Mouse (Mus musculus) adrenal gland, postnatal 10 days (tissue): Measurements from ENCODE around the gene Ccdc33. TPM values are rescaled to one million over a fixed set of nuclear protein-coding genes. Genes with fewer than 3 reads are reported as not detected.

Source experiments
- DNase-seq: peaks from one replicate; pipeline ENCODE4 v3.0.0; 2021; ENCODE audit warnings: mixed read lengths
- total RNA-seq, 2 experiments: library from RNA; stranded (reverse); gene quantifications; 2 replicates each; pipeline ENCODE4 v1.2.3; 2021

Ccdc33 gene
- total RNA-seq, 2 experiments from 2014 or later: 0.12 TPM; not detected in 1

DNA sequence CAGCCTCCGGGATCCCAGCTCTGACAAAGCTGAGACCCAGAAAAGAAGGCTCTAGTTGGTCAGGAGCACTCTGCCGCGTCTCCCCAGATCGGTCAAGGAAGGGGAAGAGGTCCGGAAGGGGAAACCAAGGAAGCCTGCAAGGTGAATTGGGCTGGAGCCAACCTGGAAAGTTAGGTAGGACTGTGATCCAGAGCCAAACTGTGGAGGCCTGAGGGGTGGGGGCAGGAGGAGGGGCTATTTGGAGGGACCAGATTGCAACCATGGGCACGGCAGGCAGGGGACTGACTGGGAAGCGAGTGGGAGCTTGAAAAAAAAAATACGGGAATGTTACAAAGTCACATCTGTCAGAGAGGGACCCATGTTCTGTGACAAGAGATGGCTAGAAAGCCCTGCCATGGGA is 10.9 kb upstream of the Ccdc33 start:
- DNase-seq: no peak

DNA sequence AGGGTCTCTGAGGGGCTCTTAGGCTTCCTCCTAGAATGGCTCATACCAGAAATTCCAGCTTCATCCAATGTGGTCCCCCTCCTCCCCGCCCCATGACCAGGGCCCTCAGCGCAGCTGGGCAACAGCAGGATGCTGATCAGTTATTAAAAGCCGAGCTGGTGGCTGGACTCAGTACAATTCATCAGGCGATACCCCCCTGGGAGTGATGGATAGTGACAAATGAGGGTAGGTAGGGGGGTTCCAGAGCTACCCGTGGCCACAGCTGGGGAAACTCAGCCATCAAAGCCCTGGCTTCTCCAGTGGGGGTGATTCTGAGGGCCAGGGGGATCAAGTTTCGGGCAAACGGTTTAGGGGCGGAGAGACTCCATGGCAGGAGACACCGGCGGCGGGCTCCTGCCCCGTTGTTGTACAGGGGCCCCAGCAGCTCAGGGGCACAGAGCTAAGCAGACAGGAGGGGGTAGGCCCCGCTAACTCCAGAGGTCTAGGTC is 10.3 kb upstream of the Ccdc33 start:
- no peak for DNase-seq

DNA sequence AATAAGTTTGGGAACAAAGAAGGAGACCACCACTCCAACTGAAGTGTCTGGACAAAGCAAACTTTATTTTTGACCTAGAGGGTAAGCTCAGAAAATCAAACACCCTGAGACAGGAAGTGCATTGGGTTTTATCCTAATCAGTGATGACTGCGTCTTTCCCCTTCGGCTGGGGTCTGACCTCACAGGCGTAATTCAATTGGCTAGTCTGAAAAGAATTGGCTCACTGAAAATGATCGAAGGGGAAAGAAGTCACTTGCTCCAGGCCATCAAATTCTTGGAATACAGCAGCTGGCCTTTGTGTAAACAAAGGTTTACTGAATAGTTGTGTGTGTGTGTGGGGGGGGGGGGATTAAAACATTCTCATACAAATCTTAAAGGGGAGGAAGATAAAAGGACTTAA is 7.2 kb upstream of the Ccdc33 start:
- DNase-seq: no peak

DNA sequence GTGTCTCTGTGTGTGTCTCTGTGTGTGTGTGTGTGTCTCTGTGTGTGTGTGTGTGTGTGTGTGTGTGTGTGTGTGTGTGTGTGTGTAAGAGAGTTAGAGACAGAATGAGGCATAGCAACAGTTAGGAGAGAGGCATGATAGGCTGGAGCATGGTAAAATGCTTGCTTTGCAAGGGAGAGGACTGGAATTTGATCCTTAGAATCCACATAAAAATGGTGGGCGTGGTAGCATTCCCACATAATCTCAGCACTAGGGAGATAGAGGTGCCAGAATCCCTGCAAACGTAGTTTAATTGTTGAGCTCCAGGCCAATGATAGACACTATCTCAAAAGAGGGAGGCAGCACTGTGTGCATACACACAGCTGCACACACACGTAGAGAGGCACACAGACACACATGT is 6.5 kb upstream of the Ccdc33 start:
- no peak for DNase-seq

DNA sequence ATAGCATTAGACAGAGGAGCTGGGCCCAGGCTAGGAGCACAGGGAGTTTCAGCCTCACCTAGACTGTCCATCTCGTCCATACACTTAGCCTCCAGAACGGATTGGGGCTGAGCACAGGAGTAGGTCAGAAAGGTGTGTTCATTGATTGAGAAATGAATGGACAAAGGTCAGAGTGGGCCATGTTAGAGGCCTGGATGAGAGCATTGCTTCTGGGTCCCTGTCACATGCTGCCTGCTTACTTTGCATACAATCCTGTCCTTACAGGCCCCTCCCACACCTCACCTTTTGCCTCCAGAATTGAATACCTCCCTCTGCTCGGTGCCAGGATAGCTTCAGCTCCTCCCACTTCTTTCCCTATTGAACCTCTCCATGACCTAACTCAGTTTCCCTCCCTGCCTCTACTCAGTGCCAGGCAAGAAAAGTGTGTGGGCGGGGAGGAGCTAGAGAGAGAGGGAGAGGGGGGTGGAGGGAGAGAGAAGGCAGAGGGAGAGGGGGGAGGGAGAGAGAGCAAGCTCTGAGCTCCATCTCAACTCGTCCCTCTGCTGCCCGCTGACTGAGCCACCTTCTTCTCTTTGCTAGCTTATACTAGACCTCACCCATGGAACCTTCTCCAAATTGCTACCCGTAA is 2.5 kb downstream of the Ccdc33 start:
- DNase-seq: no peak

DNA sequence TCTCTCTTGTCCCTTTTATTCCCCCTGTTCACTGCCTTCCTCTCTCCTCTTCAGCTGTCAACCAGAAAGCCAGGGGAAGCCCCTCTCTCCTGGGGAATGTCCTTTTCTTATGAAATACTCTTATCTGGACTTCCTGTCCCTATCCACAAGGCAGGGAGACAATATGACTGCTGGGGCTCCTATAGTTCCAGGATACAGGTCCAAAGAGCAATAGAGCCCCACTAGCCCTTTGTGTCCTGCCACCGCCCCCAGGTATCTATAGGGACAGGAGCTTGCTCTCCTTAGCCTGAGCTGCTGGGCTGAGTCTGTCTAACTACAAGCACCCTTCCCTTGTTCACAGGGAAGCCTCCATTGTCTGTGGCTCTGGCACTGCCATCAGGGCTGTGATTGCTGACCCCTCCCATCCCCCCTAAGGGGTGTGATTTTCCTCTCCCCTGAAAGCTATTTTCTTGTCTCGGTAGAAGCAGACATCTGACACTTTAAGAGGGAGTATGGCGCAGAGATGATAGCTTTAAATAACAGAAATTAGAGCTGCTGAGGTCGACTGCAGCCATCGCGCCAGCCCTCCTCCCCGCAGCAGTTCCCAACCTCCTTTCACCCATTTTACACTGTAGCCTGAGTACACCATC is 3.2 kb downstream of the Ccdc33 start:
- no peak for DNase-seq

DNA sequence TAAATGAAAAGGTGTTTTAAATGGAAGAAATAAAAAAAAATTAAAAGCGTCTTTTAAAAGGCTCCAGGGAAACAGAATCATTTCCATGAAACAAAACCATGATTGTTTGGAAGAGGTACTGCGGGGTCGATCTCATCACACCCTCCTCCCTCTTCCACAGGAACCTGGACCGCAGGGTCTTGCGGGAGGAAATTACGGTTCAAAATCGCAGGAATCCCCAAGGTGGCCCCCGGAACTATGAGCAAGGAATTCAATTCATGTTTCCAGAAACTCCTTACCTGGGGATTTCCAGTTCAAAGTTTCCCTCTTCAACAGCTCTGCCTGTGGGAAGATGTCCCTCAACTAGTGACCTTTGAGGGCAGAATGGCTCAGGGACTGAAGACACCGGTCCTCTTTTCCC is 4.6 kb downstream of the Ccdc33 start:
- no peak for DNase-seq

DNA sequence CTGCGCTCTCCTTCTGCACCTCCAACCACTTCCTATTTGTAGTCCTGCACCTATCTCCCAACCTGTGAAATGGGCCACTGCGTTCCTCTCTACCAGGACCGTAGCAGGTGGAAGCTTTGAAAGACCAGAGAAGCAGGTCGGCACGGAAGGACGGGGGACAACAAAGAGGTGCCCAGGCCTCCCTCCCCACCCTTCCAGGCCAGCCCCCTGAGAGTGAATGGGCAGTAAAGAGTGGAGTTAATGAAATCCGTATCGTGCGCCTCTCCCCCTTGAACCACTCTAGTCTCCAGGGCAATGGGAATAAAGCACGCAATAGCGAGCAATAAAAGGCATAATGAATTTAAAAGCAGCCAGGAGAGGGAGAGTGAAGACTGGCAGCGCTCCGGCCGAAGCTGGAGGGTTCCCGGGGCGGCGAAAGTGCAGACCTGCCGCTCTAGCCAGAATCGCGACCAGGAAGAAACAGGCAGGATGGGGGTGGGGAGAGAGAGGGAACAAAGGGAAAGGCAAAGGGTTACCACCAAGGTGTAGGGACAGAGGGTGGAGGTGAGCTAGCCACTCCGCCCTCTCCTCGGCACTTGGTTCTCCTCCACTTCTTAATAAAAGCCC is 5.2 kb downstream of the Ccdc33 start:
- peak; percentile 19 for DNase-seq

DNA sequence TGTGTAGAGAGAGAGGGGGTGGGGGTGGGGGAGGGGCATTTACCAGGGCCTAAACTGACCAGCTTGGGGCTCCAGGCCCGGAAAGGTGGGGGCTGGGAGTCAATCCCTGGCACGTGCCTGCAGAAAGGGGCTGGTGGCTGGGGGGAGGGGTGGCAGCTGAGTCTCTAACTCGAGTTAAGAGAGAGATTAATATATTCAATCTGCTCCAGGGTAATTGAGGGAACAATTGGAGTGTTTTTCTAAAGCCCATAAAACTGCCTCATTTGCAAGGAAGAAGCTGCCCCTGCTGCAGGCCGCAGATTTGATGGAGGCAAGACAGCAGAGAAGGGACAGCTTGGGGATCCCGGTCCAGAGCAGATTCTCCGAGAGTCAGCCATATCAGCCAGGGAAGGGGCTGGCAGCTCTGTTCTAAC is 5.8 kb downstream of the Ccdc33 start:
- no peak for DNase-seq

DNA sequence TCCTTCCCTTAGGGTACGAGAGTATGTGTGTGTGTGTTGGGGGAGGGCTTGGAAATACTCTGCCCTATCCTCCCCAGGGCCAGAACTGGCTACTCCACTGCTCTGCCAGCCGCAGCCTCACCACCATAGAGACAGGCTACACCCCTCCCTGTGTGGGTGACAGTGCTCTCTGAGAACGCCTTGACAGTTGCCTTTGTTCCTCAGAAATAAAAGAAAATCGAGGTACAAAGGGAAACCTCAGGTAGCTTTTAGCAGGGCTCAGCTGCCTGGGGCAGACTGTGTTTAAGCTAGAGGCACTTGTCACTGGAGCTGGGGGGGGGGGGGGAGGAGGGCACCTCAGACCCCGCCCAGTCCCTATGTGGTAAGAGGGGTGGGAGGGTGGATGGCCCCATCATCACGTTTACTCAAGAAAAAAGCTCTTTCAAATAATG is 6.3 kb downstream of the Ccdc33 start:
- no peak for DNase-seq

DNA sequence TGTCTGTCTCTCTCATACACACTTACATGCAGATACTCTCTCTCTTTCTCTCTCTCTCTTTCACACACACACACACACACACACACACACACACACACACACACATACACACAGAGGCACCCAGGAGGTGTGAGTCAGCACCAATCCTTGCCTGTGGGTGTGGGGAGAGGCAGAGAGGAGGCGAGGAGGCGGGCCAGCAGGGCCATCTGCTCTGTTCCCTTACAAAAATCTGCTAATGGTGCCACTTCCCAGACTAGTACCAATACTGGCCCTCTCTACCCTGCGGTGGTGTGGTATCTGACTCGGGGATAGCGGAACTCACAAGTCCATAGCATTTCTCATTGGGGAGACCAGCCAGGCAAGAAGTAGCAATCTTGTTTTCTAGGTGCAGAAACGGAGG is 7.2 kb downstream of the Ccdc33 start:
- peak; percentile 56 for DNase-seq

DNA sequence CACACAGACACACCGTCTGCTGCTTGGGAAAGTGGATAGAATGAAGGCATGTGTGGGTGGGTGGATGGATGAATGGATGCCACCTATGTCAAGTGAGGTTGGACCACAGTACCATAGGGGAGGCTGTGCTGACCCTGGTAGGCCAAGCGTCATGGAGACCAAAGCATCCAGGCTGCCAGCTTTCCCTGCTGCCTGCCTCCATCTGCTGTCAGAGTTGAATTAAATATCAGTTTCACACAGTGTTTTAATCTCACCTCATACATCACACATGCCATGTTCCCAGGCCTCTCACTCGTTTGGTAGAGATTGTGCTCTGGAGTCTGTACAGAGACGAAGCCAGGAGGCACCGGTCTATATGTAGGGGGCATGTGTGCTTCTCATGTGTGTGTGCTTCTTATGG is 7.8 kb downstream of the Ccdc33 start:
- DNase-seq: no peak

DNA sequence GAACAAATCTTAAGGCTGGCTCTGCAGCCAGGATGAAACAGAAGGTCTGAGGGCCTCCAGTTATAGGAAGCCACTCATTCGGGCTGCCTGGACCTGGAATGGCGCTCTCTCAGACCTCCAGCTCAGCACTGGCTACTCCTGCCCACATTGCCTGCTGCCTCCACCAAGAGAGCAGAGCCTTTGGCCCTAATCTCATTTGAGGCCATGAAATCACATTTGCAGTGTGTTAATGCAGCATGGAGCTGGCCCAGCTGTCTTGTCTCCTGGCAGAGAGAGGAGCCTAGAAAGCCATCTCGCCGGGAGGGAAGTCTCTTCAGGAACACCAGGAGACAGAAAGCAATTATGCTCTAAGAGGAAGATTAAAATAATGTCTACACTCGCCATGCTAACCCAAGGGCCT is 11.1 kb downstream of the Ccdc33 start:
- DNase-seq: no peak

DNA sequence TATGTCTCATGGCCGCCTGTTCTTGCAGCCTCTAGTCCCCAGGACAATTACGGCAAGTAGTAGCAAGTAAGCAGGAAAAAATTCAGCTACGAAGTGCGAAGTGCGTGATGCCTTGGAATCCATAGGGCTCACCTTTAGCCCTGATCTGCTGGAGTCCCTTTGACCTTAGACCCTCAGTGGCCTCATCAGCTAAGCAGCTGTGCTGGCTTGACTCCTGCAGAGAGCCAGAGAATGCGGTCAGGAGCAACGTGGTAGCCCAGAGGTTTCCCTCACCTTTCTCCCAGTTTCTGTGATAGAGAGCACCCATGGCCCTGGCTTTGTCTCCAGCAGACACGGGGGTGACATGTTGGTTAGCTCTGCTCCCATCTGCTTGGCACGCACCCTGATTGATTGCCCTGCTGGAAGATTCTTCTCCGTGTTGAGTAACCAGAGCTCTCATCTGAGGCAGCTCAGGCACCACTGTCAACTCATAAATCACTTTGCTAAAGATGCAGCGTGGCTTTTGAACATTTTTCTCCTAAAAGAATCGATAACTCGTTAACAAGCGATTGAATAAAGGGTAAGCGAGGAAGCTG is 12.9 kb downstream of the Ccdc33 start:
- peak; percentile 36 for DNase-seq

DNA sequence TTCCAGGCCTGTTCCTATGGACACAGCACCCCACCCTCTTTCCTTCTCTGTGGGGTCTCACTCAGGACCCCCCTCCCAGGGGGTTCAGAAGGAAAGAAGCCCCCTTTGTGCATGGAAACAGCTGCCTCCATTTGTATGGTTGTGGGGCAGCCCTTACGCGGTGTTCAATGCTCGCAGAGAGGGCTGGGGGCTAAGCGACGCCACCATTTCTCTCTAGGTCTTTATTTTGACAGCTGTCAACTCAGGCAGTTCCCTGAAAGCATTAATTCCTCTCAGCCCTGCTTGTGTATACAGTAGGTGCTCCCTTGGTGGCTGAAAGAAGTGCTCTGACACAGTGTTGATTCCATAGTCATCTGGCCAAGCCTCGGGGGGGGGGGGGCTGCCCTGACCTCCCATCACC is 15.0 kb downstream of the Ccdc33 start:
- no peak for DNase-seq

DNA sequence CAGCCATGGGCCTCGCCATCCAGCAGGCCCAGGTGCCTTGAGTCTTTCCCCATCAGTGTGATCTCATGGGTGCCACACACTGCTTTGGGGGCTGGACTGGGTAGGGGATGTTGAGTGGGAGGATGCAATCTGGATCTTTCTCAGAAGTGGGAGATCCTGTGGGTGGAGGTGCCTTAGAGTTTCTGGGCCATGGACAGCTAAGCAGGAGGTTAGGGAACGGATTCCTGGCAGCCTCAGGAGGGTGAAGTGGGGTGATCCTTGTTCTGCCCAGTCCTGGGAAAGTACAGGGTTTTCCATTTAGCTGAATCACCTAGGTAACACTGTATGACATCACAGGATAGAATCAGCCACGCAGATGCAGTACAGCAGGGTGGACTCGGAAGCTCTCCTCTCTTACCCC is 16.6 kb downstream of the Ccdc33 start:
- DNase-seq: no peak

DNA sequence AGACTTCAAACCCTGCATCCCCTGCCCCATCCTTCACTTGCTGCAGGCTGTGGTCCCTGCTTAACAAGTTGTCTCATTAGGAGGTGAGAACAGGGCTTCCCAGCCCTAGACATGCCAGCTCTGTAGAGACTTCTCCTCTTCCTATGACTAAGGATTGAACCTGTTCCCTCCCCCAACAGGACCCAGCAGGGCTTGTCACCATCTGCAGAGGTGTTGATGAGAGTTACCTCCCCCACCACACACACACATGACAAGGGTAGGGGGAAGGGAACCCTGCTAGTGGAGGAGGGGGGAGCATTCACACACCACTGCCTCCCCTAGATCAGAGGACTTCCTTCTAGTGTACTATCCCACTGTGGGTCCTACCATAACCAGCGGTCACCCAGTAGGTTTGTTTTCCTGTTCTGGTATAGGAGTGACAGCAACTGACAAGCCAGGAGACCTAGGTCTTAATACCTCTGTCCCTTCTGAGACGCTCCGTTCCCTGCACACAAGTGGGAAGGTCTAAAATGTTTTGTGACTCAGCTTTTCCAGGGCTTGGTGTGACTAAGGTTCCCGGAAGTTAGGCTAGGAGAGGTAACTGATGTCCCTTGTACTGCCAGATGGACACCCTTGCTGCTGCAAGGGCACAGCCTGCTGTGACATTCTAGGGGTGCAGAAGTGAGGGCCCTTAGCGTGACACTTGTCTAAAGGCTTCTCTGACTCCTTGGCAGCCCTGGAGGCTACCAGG is 18.6 kb downstream of the Ccdc33 start:
- peak; percentile 13 for DNase-seq

DNA sequence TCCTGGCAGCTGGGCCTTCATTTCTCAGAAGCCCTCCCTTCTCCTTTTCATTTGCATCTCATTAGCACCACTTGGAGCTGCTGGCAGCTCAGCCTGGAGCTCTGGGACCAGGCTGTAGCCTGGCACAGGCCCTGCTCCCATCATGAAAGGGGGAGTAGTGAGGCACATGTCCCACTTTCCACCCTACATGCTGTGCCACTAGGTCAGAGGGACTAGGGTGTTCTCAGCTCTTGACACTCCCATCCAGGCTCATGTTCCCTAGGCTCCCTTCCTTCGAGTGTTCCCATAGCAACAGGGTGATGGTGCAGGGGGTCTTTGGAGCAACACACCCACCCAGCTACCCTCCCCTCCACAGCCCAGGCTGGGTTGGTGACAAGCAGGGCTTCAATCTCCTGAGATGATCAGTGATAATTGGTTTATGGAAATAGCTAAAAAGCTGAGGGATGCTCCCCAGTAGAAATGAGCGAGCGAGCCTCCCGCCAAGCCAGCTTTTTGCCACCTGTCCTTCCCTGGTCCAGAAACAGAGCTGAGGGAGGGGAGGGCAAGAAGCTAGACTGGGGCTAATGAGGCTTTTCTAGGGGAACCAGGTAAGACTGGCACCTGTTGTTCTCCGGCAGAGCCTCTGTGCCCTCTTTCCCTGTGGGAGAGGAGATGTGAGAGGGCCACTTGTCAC is 21.9 kb downstream of the Ccdc33 start:
- no peak for DNase-seq

DNA sequence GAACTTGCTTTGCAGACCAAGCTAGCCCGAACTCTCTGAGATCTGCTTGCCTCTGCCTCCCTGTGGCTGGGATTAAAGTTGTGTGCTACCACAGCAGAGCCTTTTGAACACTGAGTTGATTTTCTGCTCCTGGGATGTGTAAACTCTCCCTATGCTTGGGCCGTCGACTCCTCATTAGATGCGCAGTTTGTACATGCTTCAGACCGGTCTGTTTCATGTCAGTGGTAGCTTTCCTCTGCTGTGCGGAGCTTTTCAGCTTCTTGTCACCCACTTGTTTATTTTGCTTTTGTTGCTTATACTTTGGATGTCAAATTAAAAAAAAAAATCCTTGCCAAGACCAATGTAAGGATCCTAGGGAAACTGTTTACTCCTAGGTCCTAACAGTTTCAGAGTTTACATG is 22.6 kb downstream of the Ccdc33 start:
- no peak for DNase-seq

DNA sequence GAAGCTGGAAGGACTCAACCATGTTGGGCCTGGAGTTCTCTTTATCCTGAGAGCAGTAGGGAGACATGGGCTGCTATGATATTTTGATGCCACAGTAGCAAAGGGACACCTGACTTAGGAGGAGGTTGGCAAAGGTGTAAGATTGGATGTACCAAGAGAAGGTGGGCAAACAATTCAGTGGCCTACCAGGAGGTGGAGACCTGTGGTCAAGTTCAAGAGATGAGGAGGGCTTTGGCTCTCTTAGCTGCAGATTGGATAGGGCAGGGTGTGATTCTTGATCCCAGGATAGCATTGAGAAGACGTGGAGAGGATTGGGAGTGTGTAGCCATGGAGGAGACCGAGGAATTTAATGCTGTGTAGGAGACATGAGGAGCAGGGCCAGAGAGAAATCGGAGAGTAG is 24.8 kb downstream of the Ccdc33 start:
- no peak for DNase-seq

DNA sequence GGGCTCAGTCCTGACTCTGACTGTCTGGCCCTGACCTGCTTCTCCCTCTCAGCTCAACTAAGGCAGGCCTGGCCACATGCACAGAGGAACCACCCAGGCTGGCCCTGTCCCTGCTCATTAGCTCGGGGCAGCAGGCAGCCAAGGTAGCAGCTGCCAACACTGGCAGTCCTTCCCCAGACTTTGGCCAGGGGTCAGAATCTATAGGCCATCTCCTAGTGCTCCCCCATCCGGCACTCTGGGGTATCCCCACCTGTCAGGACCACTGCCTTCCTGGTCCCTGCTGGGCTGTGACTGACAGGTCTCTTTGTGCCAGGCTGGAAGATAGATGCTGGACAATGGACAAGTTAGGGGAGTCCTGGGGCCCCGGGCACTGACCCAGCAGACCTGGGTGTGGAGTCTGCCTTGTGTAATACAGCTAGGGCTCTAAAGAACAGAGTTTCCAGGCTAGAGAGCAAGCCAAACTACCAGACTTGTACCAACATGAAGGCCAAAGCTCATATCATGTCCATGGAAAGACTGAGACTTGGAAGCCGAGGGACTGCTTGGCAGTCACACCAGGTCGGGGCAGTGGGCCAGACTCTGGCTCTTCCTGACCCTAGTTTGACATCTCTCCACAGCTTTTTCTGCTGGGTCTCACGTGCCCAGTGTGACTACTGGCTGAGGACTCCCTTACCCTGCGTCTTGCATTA is 25.9 kb downstream of the Ccdc33 start:
- peak; percentile 84 for DNase-seq
